Mouse (Mus musculus): Measurements from ENCODE around the gene Rapsn.

GRCm38 (mm10) chr2:91088987-91089386 is 53.6 kb downstream of the Rapsn start:
- TF ChIP-seq CTCF (IDR thresholded peaks at IDR 0.05; ENCODE audit: low read depth, low read length), result no peak
- no peak for TF ChIP-seq GATA1 (IDR thresholded peaks at IDR 0.05; ENCODE audit: borderline replicate concordance, low read length)
- TF ChIP-seq TAL1 (conservative IDR thresholded peaks at IDR 0.05; ENCODE audit: low read depth, low read length), result no peak
- TF ChIP-seq POLR2AphosphoS5 (IDR thresholded peaks at IDR 0.05; ENCODE audit: insufficient replicate concordance, low read depth, low read length), result no peak
